Mouse (Mus musculus) midbrain, embryonic 11.5 days (tissue): ENCODE measurements around the gene Tmem259. TPM values are rescaled to one million over a fixed set of nuclear protein-coding genes. Genes with fewer than 3 reads are reported as not detected.

Experiments
- ATAC-seq: fragments of 200-750 bp; cut with Nextera tagmentation; 2 replicates; pipeline ENCODE4 v1.8.0; 2017; ENCODE audit warnings: moderate TSS enrichment, moderate library complexity; ENCODE audit not compliant: low FRiP score
- DNase-seq: peaks from one replicate; pipeline ENCODE4 v3.0.0; 2015; ENCODE audit warnings: low spot score; ENCODE audit errors: missing footprints
- H3K27ac ChIP-seq: fragments of 300-500 bp; sonication (generic); 2 replicates; pipeline ENCODE4 v1.5.1; 2014; ENCODE audit warnings: low read depth, low read length
- H3K27me3 ChIP-seq: fragments of 300-500 bp; sonication (generic); 2 replicates; pipeline ENCODE4 v1.6.1; 2014; ENCODE audit warnings: mild to moderate bottlenecking, low read length, moderate library complexity, mixed read lengths; ENCODE audit not compliant: control insufficient read depth, insufficient read depth
- H3K36me3 ChIP-seq: fragments of 300-500 bp; sonication (generic); 2 replicates; pipeline ENCODE4 v1.6.1; 2014; ENCODE audit warnings: mild to moderate bottlenecking, low read length, moderate library complexity, mixed read lengths; ENCODE audit not compliant: control insufficient read depth, insufficient read depth
- H3K4me1 ChIP-seq: fragments of 300-500 bp; sonication (generic); 2 replicates; pipeline ENCODE4 v1.6.1; 2014; ENCODE audit warnings: low read length; ENCODE audit not compliant: control insufficient read depth, insufficient read depth
- H3K4me2 ChIP-seq: fragments of 300-500 bp; sonication (generic); 2 replicates; pipeline ENCODE4 v1.6.1; 2014; ENCODE audit warnings: mild to moderate bottlenecking, moderate library complexity
- H3K4me3 ChIP-seq: fragments of 300-500 bp; sonication (generic); 2 replicates; pipeline ENCODE4 v1.5.1; 2014; ENCODE audit warnings: low read depth, low read length
- H3K9ac ChIP-seq: fragments of 300-500 bp; sonication (generic); 2 replicates; pipeline ENCODE4 v1.6.1; 2014; ENCODE audit warnings: low read length
- H3K9me3 ChIP-seq: fragments of 300-500 bp; sonication (generic); 2 replicates; pipeline ENCODE4 v1.6.1; 2016; ENCODE audit warnings: low read length; ENCODE audit not compliant: control insufficient read depth
- WGBS: fragments of 180-500 bp; shearing (Covaris S2); extraction: QIAGEN DNeasy Blood & Tissue Kit; methylation state at CpG from one replicate; pipeline ENCODE4 v1.1.7; 2014; 5-methylcytosine and 5-hydroxymethylcytosine counted together
- polyA plus RNA-seq: library from polyadenylated mRNA; unstranded; fragments of >200 nt; fragmentation: Nextera tagmentation; extraction: Ambion mirVana; gene quantifications from 2 replicates; pipeline ENCODE4 v1.2.1, GENCODE M21; 2014

Gene Tmem259
- polyA plus RNA-seq, 1 experiment from 2014 or later = 13.5 TPM

DNA sequence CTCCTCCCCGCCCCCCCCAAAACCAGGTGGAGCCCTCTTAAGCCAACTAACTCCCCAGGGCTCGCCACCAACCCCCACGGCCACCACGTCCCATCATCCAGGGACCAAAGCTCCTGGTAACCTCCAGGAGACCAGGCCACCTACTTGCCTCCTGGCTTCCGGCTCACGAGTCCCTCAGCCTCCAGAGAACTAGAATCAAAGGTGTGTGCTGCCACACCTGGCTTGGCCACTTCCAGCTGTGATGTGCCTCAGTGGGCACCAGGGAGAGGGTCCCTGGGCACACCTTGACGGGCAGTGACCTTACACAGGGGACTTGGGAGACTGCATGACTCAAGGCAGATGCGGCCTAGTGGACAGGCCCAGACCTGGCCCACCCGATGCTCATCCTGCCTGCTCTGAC lies 28.4 kb downstream of the Tmem259 start:
- peaks cover 6% of the 10 kb centered on the region for H3K4me1 ChIP-seq
- no peaks in the 10 kb centered on the region for H3K9me3 ChIP-seq
- no peak overlapping the region for H3K4me3 ChIP-seq
- H3K9ac ChIP-seq = no peak overlapping the region
- no peak overlapping the region for H3K27ac ChIP-seq
- WGBS = 70% methylated on average over 9 of the region's 9 CpGs
- DNase-seq (no peak), ATAC-seq (no peak)
- no peaks in the 10 kb centered on the region; the same call in 1 of the 2 replicates for H3K27me3 ChIP-seq
- no peaks in the 10 kb centered on the region for H3K36me3 ChIP-seq
- no peak overlapping the region for H3K4me2 ChIP-seq

DNA sequence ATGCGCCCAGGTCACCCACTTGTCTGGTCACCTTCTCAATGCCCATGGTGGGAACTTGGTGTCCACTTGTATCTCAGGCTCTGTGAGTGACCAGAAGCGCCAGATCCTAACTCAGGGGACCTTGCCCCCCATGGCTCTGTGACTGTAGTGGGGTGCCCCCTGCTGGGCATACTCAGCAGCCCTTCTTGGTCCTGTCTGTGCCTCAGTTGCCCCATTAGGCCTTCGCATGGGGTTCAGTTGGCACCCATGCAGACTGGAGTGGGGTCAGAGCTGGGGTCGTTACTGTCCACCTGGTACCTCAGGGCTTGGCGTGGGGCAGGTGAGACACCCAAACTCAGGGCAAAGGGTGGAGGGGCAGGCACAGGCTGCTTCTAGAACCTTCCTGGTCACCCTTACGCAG lies 30.2 kb downstream of the Tmem259 start:
- DNase-seq (no peak), ATAC-seq (no peak)
- WGBS = 87% methylated on average over 6 of the region's 6 CpGs
- no peaks in the 10 kb centered on the region for H3K9me3 ChIP-seq
- no peaks in the 10 kb centered on the region; the same call in 1 of the 2 replicates for H3K27me3 ChIP-seq
- H3K4me1 ChIP-seq = 0 out of 2 replicates have a peak, but pooled peaks cover 2% of the 10 kb centered on the region
- no peak overlapping the region for H3K4me2 ChIP-seq
- H3K36me3 ChIP-seq = no peaks in the 10 kb centered on the region
- no peak overlapping the region for H3K27ac ChIP-seq
- no peak overlapping the region for H3K4me3 ChIP-seq
- no peak overlapping the region for H3K9ac ChIP-seq

- H3K4me1 ChIP-seq = peaks cover 16% of the 10 kb centered on the region
- no peak overlapping the region for H3K4me3 ChIP-seq
- no peak overlapping the region for H3K27ac ChIP-seq
- H3K9me3 ChIP-seq = no peaks in the 10 kb centered on the region
- WGBS = 86% methylated on average over 18 of the region's 18 CpGs
- ATAC-seq (no peak), DNase-seq (no peak)
- no peaks in the 10 kb centered on the region for H3K36me3 ChIP-seq
- no peak overlapping the region for H3K4me2 ChIP-seq
- no peak overlapping the region for H3K9ac ChIP-seq
- H3K27me3 ChIP-seq = no peaks in the 10 kb centered on the region; the same call in 1 of the 2 replicates
Measured at GRCm38 (mm10) chr10:79950661-79951060, 33.5 kb downstream of the Tmem259 start.

- Histone ChIP-seq H3K27me3 (no peaks in the 10 kb centered on the region; the same call in 1 of the 2 replicates), H3K27ac (no peak overlapping the region), H3K4me3 (no peak overlapping the region), H3K9ac (no peak overlapping the region), H3K4me1 (peaks cover 19% of the 10 kb centered on the region), H3K36me3 (no peaks in the 10 kb centered on the region), H3K9me3 (no peaks in the 10 kb centered on the region), H3K4me2 (no peak overlapping the region)
- 93% methylated on average over 4 of the region's 4 CpGs for WGBS
- ATAC-seq = no peak
- DNase-seq = no peak
Measured at GRCm38 (mm10) chr10:79949873-79950272, 34.3 kb downstream of the Tmem259 start.

DNA sequence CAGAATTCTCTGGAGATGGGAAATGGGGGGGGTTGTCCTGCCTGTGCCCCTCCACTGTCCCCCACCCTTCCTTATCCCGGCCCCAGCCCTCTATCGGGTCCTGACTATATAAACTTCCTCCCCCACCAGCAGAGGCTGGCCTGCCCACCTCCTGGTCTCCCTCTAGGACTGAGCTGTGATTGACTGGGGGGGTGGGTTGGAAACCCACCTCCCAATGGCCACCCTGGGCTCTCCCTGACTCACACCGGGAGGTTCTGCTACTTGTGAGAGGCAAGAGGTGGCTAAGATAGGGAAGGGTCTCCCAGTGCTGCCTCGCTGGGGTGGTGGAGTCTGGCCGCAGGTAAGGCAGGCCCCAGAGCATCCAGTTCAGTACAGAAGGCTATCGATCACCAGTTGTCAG lies 36.6 kb downstream of the Tmem259 start:
- ATAC-seq = no peak
- no peak overlapping the region; the same call in 1 of the 2 replicates for H3K27ac ChIP-seq
- H3K4me1 ChIP-seq = peaks cover 23% of the 10 kb centered on the region

GRCm38 (mm10) chr10:79946752-79947322 lies 37.3 kb downstream of the Tmem259 start:
- H3K9me3 ChIP-seq = no peaks in the 10 kb centered on the region
- H3K4me2 ChIP-seq = peak overlapping the region; percentile 4; the same call in 1 of the 2 replicates
- H3K4me3 ChIP-seq = no peak overlapping the region
- no peak for DNase-seq
- peak overlapping the region; percentile 30 for H3K9ac ChIP-seq
- H3K27me3 ChIP-seq = no peaks in the 10 kb centered on the region
- 24% methylated on average over 6 of the region's 7 CpGs for WGBS
- ATAC-seq = no peak; the same call in 1 of the 2 replicates
- peak overlapping the region; percentile 44 for H3K27ac ChIP-seq
- no peaks in the 10 kb centered on the region for H3K36me3 ChIP-seq
- peaks cover 23% of the 10 kb centered on the region for H3K4me1 ChIP-seq

More for the DNA sequence above, 36.6 kb downstream of the Tmem259 start:
- no peak overlapping the region for H3K9ac ChIP-seq
- no peak overlapping the region for H3K4me3 ChIP-seq
- no peaks in the 10 kb centered on the region for H3K9me3 ChIP-seq
- DNase-seq = no peak
- H3K27me3 ChIP-seq = no peaks in the 10 kb centered on the region
- whole genome bisulfite sequencing = 84% methylated on average over 6 of the region's 6 CpGs
- no peaks in the 10 kb centered on the region for H3K36me3 ChIP-seq
- no peak overlapping the region for H3K4me2 ChIP-seq

GRCm38 (mm10) chr10:79945507-79946234 lies 38.5 kb downstream of the Tmem259 start:
- Histone ChIP-seq H3K4me1 (peaks cover 23% of the 10 kb centered on the region), H3K4me3 (no peak overlapping the region), H3K36me3 (no peaks in the 10 kb centered on the region), H3K27me3 (no peaks in the 10 kb centered on the region), H3K27ac (peak overlapping the region; percentile 68), H3K9me3 (no peaks in the 10 kb centered on the region), H3K4me2 (peak overlapping the region; percentile 13; the same call in 1 of the 2 replicates), H3K9ac (peak overlapping the region; percentile 27; the same call in 1 of the 2 replicates)
- 22% methylated on average over 16 of the region's 16 CpGs for WGBS
- DNase-seq = no peak
- ATAC-seq = peak; percentile 62

- Histone ChIP-seq H3K27ac (no peak overlapping the region), H3K4me1 (peaks cover 23% of the 10 kb centered on the region), H3K4me2 (no peak overlapping the region), H3K9me3 (no peaks in the 10 kb centered on the region), H3K4me3 (no peak overlapping the region), H3K27me3 (no peaks in the 10 kb centered on the region), H3K36me3 (no peaks in the 10 kb centered on the region), H3K9ac (no peak overlapping the region)
- WGBS = 79% methylated on average over 9 of the region's 9 CpGs
- ATAC-seq = no peak
- DNase-seq = no peak
Measured at GRCm38 (mm10) chr10:79943471-79943901, 40.6 kb downstream of the Tmem259 start.

GRCm38 (mm10) chr10:79942988-79943387 lies 41.1 kb downstream of the Tmem259 start:
- Histone ChIP-seq H3K4me3 (no peak overlapping the region), H3K4me2 (no peak overlapping the region), H3K9me3 (no peaks in the 10 kb centered on the region), H3K4me1 (peaks cover 27% of the 10 kb centered on the region), H3K9ac (no peak overlapping the region), H3K27me3 (no peaks in the 10 kb centered on the region), H3K27ac (no peak overlapping the region), H3K36me3 (no peaks in the 10 kb centered on the region)
- ATAC-seq (no peak), DNase-seq (no peak)
- WGBS = 76% methylated on average over 1 of the region's 1 CpGs
